Mouse (Mus musculus) MEL (cell line): ENCODE measurements around the gene Tunar. TPM values are rescaled to one million over a fixed set of nuclear protein-coding genes. Genes with fewer than 3 reads are reported as not detected.

Experiments used
- DNase-seq: peaks from one replicate; pipeline ENCODE4 v3.0.0; 2011; ENCODE audit warnings: low read depth, low spot score
- H3K27ac ChIP-seq: 2 replicates; pipeline ENCODE4 v1.5.1; 2012; ENCODE audit warnings: low read depth, mild to moderate bottlenecking, control low read depth, low read length, moderate library complexity; ENCODE audit not compliant: control insufficient read depth
- H3K27me3 ChIP-seq, 2 experiments: fragments of 150-350 bp in 1 of 2; sonication (generic) in 1 of 2; 2 replicates each; pipeline ENCODE4 v1.6.1; 2012; ENCODE audit warnings: low read length in 2 of 2, mild to moderate bottlenecking in 2 of 2, improper control_type of control experiment in 1 of 2, moderate library complexity in 1 of 2; ENCODE audit not compliant: insufficient read depth in 2 of 2, control insufficient read depth in 1 of 2
- H3K36me3 ChIP-seq, 2 experiments: 2 replicates each; pipeline ENCODE4 v1.6.1; 2012 to 2014; ENCODE audit warnings: low read length in 2 of 2, improper control_type of control experiment in 1 of 2, inconsistent platforms in 1 of 2, mild to moderate bottlenecking in 1 of 2; ENCODE audit not compliant: insufficient read depth in 2 of 2, control insufficient read depth in 1 of 2
- H3K4me1 ChIP-seq, 2 experiments: fragments of 150-350 bp in 1 of 2; sonication (generic) in 1 of 2; 2 replicates each; pipeline ENCODE4 v1.6.1; 2012; ENCODE audit warnings: low read length in 2 of 2, improper control_type of control experiment in 1 of 2, mild to moderate bottlenecking in 1 of 2; ENCODE audit not compliant: insufficient read depth in 2 of 2, control insufficient read depth in 1 of 2
- H3K4me3 ChIP-seq, 2 experiments: fragments of 150-350 bp in 1 of 2; sonication (generic) in 1 of 2; 2 replicates each; pipeline ENCODE4 v1.5.1; 2012; ENCODE audit warnings: low read depth in 2 of 2, low read length in 2 of 2, mild to moderate bottlenecking in 2 of 2, moderate library complexity in 2 of 2, control low read depth in 1 of 2, improper control_type of control experiment in 1 of 2; ENCODE audit not compliant: control insufficient read depth in 1 of 2, insufficient read depth in 1 of 2
- H3K79me2 ChIP-seq: 2 replicates; pipeline ENCODE4 v1.6.1; 2012; ENCODE audit warnings: mild to moderate bottlenecking, low read length, moderate library complexity; ENCODE audit not compliant: control insufficient read depth, poor library complexity, insufficient read depth
- H3K9ac ChIP-seq: 2 replicates; pipeline ENCODE4 v1.6.1; 2012; ENCODE audit warnings: low read depth, mild to moderate bottlenecking, control low read depth, low read length, moderate library complexity; ENCODE audit not compliant: control insufficient read depth, poor library complexity, severe bottlenecking
- H3K9me3 ChIP-seq: fragments of 150-350 bp; sonication (generic); replicated peaks from 2 replicates; pipeline ENCODE4 v1.6.1; 2012; ENCODE audit warnings: mild to moderate bottlenecking, low read length, improper control_type of control experiment, moderate library complexity; ENCODE audit not compliant: insufficient read depth
- CHD1 ChIP-seq: IDR thresholded peaks from 2 replicates; pipeline ENCODE4 v1.6.1; 2012; ENCODE audit warnings: low read depth, mild to moderate bottlenecking, inconsistent platforms, low read length, improper control_type of control experiment
- CHD2 ChIP-seq: IDR thresholded peaks from 2 replicates; pipeline ENCODE4 v1.6.1; 2011; ENCODE audit warnings: low read length, improper control_type of control experiment
- CTCF ChIP-seq, 3 experiments: IDR thresholded peaks in 2 of 3; conservative IDR thresholded peaks in 1 of 3; 2 replicates each; pipeline ENCODE4 v1.5.1; 2011 to 2012; ENCODE audit warnings: low read length in 3 of 3, low read depth in 2 of 3, mild to moderate bottlenecking in 2 of 3, improper control_type of control experiment in 1 of 3, inconsistent platforms in 1 of 3, mixed read lengths in 1 of 3, moderate library complexity in 1 of 3; ENCODE audit not compliant: control insufficient read depth in 1 of 3, insufficient read depth in 1 of 3, poor library complexity in 1 of 3, severe bottlenecking in 1 of 3
- ELF1 ChIP-seq: IDR thresholded peaks from 2 replicates; pipeline ENCODE4 v1.6.1; 2014; ENCODE audit warnings: low read depth, mild to moderate bottlenecking, inconsistent platforms, low read length, improper control_type of control experiment, moderate library complexity
- ETS1 ChIP-seq: IDR thresholded peaks from 2 replicates; pipeline ENCODE4 v1.6.1; 2012; ENCODE audit warnings: low read depth, mild to moderate bottlenecking, inconsistent platforms, low read length, improper control_type of control experiment, moderate library complexity
- GABPA ChIP-seq: IDR thresholded peaks from 2 replicates; pipeline ENCODE4 v1.6.1; 2012; ENCODE audit warnings: low read depth, mild to moderate bottlenecking, inconsistent platforms, low read length, improper control_type of control experiment, moderate library complexity
- HCFC1 ChIP-seq: IDR thresholded peaks from 2 replicates; pipeline ENCODE4 v1.6.1; 2012; ENCODE audit warnings: low read depth, mild to moderate bottlenecking, inconsistent platforms, low read length, improper control_type of control experiment, moderate library complexity
- JUND ChIP-seq: IDR thresholded peaks from 2 replicates; pipeline ENCODE4 v1.6.1; 2011; ENCODE audit warnings: low read depth, mild to moderate bottlenecking, improper control_type of control experiment, low read length
- MAFK ChIP-seq: IDR thresholded peaks from 2 replicates; pipeline ENCODE4 v1.6.1; 2011; ENCODE audit warnings: low read depth, mild to moderate bottlenecking, low read length, improper control_type of control experiment, borderline replicate concordance
- MAX ChIP-seq: IDR thresholded peaks from 2 replicates; pipeline ENCODE4 v1.6.1; 2011; ENCODE audit warnings: low read length, improper control_type of control experiment
- MAZ ChIP-seq: IDR thresholded peaks from 2 replicates; pipeline ENCODE4 v1.6.1; 2012; ENCODE audit warnings: low read depth, mild to moderate bottlenecking, inconsistent platforms, low read length, improper control_type of control experiment
- MXI1 ChIP-seq: IDR thresholded peaks from 2 replicates; pipeline ENCODE4 v1.6.1; 2011; ENCODE audit warnings: mild to moderate bottlenecking, low read depth, low read length, improper control_type of control experiment
- MYC ChIP-seq: IDR thresholded peaks from 2 replicates; pipeline ENCODE4 v1.6.1; 2011; ENCODE audit warnings: low read depth, mild to moderate bottlenecking, low read length, improper control_type of control experiment, moderate library complexity
- NELFE ChIP-seq: IDR thresholded peaks from 2 replicates; pipeline ENCODE4 v1.6.1; 2011; ENCODE audit warnings: low read depth, low read length, improper control_type of control experiment
- NRF1 ChIP-seq: IDR thresholded peaks from 2 replicates; pipeline ENCODE4 v1.6.1; 2014; ENCODE audit warnings: low read depth, mild to moderate bottlenecking, inconsistent platforms, low read length, improper control_type of control experiment, moderate library complexity; ENCODE audit not compliant: poor library complexity, insufficient read depth, severe bottlenecking
- POLR2A ChIP-seq, 2 experiments: IDR thresholded peaks; 2 replicates each; pipeline ENCODE4 v1.6.1; 2011 to 2012; ENCODE audit warnings: low read length in 2 of 2, mild to moderate bottlenecking in 2 of 2, control low read depth in 1 of 2, improper control_type of control experiment in 1 of 2, low read depth in 1 of 2, moderate library complexity in 1 of 2; ENCODE audit not compliant: control insufficient read depth in 1 of 2, insufficient read depth in 1 of 2, poor library complexity in 1 of 2
- POLR2AphosphoS5 ChIP-seq: IDR thresholded peaks from 2 replicates; pipeline ENCODE4 v1.6.1; 2012; ENCODE audit warnings: low read depth, borderline replicate concordance, mild to moderate bottlenecking, inconsistent platforms, low read length, moderate library complexity, mixed read lengths
- RAD21 ChIP-seq: IDR thresholded peaks from 2 replicates; pipeline ENCODE4 v1.6.1; 2011; ENCODE audit warnings: mild to moderate bottlenecking, low read depth, low read length, improper control_type of control experiment
- SMC3 ChIP-seq: IDR thresholded peaks from 2 replicates; pipeline ENCODE4 v1.6.1; 2011; ENCODE audit warnings: low read depth, low read length, improper control_type of control experiment
- TAL1 ChIP-seq: IDR thresholded peaks from 2 replicates; pipeline ENCODE4 v1.6.1; 2012; ENCODE audit warnings: mild to moderate bottlenecking, inconsistent platforms, low read length, moderate library complexity, mixed read lengths
- TCF12 ChIP-seq: IDR thresholded peaks from 2 replicates; pipeline ENCODE4 v1.6.1; 2014; ENCODE audit warnings: low read depth, mild to moderate bottlenecking, inconsistent platforms, low read length, improper control_type of control experiment, moderate library complexity
- USF1 ChIP-seq: IDR thresholded peaks from 2 replicates; pipeline ENCODE4 v1.6.1; 2014; ENCODE audit warnings: low read depth, mild to moderate bottlenecking, inconsistent platforms, low read length, improper control_type of control experiment, moderate library complexity
- USF2 ChIP-seq, 2 experiments: IDR thresholded peaks; 2 replicates each; pipeline ENCODE4 v1.6.1; 2011 to 2012; ENCODE audit warnings: improper control_type of control experiment in 2 of 2, low read length in 2 of 2, borderline replicate concordance in 1 of 2, inconsistent platforms in 1 of 2, low read depth in 1 of 2, mild to moderate bottlenecking in 1 of 2; ENCODE audit not compliant: insufficient read depth in 1 of 2
- ZC3H11A ChIP-seq: IDR thresholded peaks from 2 replicates; pipeline ENCODE4 v1.6.1; 2012; ENCODE audit warnings: low read depth, mild to moderate bottlenecking, inconsistent platforms, low read length, improper control_type of control experiment
- ZKSCAN1 ChIP-seq: IDR thresholded peaks from 2 replicates; pipeline ENCODE4 v1.6.1; 2012; ENCODE audit warnings: low read depth, mild to moderate bottlenecking, inconsistent platforms, low read length, improper control_type of control experiment, moderate library complexity
- ZNF384 ChIP-seq: IDR thresholded peaks from 2 replicates; pipeline ENCODE4 v1.6.1; 2012; ENCODE audit warnings: low read depth, mild to moderate bottlenecking, inconsistent platforms, low read length, improper control_type of control experiment
- polyA plus RNA-seq, 2 experiments: library from polyadenylated mRNA; stranded (reverse) in 1 of 2; unstranded in 1 of 2; fragments of >175 nt in 1 of 2; fragments of >200 nt in 1 of 2; gene quantifications; 2 replicates each; pipeline versions ENCODE4 v1.2.1 to v1.2.4; 2012; ENCODE audit warnings: low replicate concordance in 2 of 2, low read depth in 1 of 2; ENCODE audit not compliant: insufficient read length in 2 of 2, insufficient read depth in 1 of 2, missing spikeins in 1 of 2
- total RNA-seq: library from RNA; depleted of rRNA; stranded (reverse); fragments of 300-350 nt; gene quantifications from 2 replicates; pipeline ENCODE4 v1.2.3, GENCODE M21; 2012

Tunar gene
- total and polyA plus RNA-seq, 3 experiments = not detected

- Histone ChIP-seq H3K36me3 (no peaks in the 10 kb centered on the region), H3K27ac (no peak overlapping the region), H3K79me2 (no peaks in the 10 kb centered on the region), H3K27me3 (no peaks in the 10 kb centered on the region)
- DNase-seq = no peak
- TF ChIP-seq MAZ (no peak), HCFC1 (no peak), ELF1 (no peak), MXI1 (no peak), ZNF384 (no peak), NELFE (no peak), ZKSCAN1 (no peak), TAL1 (no peak), SMC3 (no peak)
- TF ChIP-seq, all 39 proteins: peak for 0
- no peak overlapping the region for H3K4me3 ChIP-seq
- no peaks in the 10 kb centered on the region for H3K4me1 ChIP-seq
- H3K9ac ChIP-seq = no peak overlapping the region
- no peaks in the 10 kb centered on the region for H3K9me3 ChIP-seq
Observed at GRCm38 (mm10) chr12:105341523-105341922, 7.9 kb downstream of the Tunar start.

DNA sequence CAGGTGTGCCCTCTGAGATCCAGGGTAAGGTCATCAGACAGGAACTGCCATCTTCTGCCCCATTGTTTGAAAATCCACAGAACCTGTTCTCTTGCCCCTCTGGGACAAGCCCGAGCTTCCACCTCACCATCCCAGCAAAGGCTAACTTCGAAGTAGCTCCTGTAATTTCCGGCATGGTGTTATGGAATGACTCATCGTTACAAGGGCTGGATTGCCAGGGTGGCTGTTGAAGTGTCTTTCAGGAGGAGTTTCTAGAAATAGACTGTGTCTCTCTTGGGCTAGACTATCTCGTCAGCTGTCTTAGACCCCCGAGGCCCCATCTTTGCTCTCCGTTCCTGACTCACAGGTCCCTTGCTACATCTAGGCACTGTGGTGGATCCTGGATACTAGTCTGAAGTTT is 10.8 kb downstream of the Tunar start:
- H3K9ac ChIP-seq = no peak overlapping the region
- no peaks in the 10 kb centered on the region for H3K4me1 ChIP-seq
- no peaks in the 10 kb centered on the region for H3K79me2 ChIP-seq
- H3K36me3 ChIP-seq = no peaks in the 10 kb centered on the region
- no peak for DNase-seq
- no peak overlapping the region for H3K27ac ChIP-seq
- TF ChIP-seq MAFK = no peak
- TF ChIP-seq MAX = no peak
- no peak for TF ChIP-seq USF2 (IDR thresholded peaks at IDR 0.05; ENCODE audit: borderline replicate concordance in 1 of 2, insufficient read depth in 1 of 2, low read depth in 1 of 2, low read length in 2 of 2)
- no peak for TF ChIP-seq MXI1
- TF ChIP-seq POLR2A (IDR thresholded peaks at IDR 0.05; ENCODE audit: control insufficient read depth in 1 of 2, insufficient read depth in 1 of 2, low read depth in 1 of 2, low read length in 2 of 2, poor library complexity in 1 of 2) = no peak
- no peak for TF ChIP-seq GABPA
- no peak for TF ChIP-seq ZNF384
- TF ChIP-seq CHD2 = no peak
- no peak for TF ChIP-seq NRF1
- no peak for TF ChIP-seq RAD21
- TF ChIP-seq TAL1 = no peak
- TF ChIP-seq MYC = no peak
- TF ChIP-seq POLR2AphosphoS5 = no peak
- TF ChIP-seq ETS1 = no peak
- TF ChIP-seq USF1 = no peak
- TF ChIP-seq JUND = no peak
- TF ChIP-seq TCF12 = no peak
- no peak for TF ChIP-seq CTCF (IDR thresholded peaks at IDR 0.05 in 2 of 3, conservative IDR thresholded peaks at IDR 0.05 in 1 of 3; ENCODE audit: control insufficient read depth in 1 of 3, insufficient read depth in 1 of 3, low read depth in 2 of 3, low read length in 3 of 3, poor library complexity in 1 of 3, severe bottlenecking in 1 of 3)
- TF ChIP-seq ZC3H11A = no peak
- TF ChIP-seq CHD1 = no peak
- no peak overlapping the region for H3K4me3 ChIP-seq
- no peaks in the 10 kb centered on the region for H3K9me3 ChIP-seq
- no peaks in the 10 kb centered on the region for H3K27me3 ChIP-seq
